Mouse (Mus musculus) hindbrain, embryonic 11.5 days (tissue): ENCODE data around the gene Cdc27. TPM values are rescaled to one million over a fixed set of nuclear protein-coding genes. Genes with fewer than 3 reads are reported as not detected.

Experiments used
- ATAC-seq: fragments of 200-750 bp; cut with Nextera tagmentation; 2 replicates; pipeline ENCODE4 v1.8.0; 2017; ENCODE audit warnings: mild to moderate bottlenecking, moderate TSS enrichment, moderate library complexity; ENCODE audit not compliant: low FRiP score
- DNase-seq: peaks from one replicate; pipeline ENCODE4 v3.0.0-alpha.2; 2015; ENCODE audit warnings: low spot score
- H3K27ac ChIP-seq: fragments of 300-500 bp; sonication (generic); 2 replicates; pipeline ENCODE4 v1.5.1; 2014; ENCODE audit warnings: mild to moderate bottlenecking, low read depth, low read length
- H3K27me3 ChIP-seq: fragments of 300-500 bp; sonication (generic); 2 replicates; pipeline ENCODE4 v1.6.1; 2014; ENCODE audit warnings: mild to moderate bottlenecking, low read length, moderate library complexity, mixed read lengths; ENCODE audit not compliant: control insufficient read depth, insufficient read depth
- H3K36me3 ChIP-seq: fragments of 300-500 bp; sonication (generic); 2 replicates; pipeline ENCODE4 v1.6.1; 2014; ENCODE audit warnings: mild to moderate bottlenecking, low read length, moderate library complexity, mixed read lengths; ENCODE audit not compliant: control insufficient read depth, insufficient read depth
- H3K4me1 ChIP-seq: fragments of 300-500 bp; sonication (generic); replicated peaks from 2 replicates; pipeline ENCODE4 v1.6.1; 2014; ENCODE audit warnings: low read length, mixed read lengths; ENCODE audit not compliant: control insufficient read depth, insufficient read depth
- H3K4me2 ChIP-seq: fragments of 300-500 bp; sonication (generic); replicated peaks from 2 replicates; pipeline ENCODE4 v1.6.1; 2014; ENCODE audit warnings: mild to moderate bottlenecking, low read depth, low read length
- H3K4me3 ChIP-seq: fragments of 300-500 bp; sonication (generic); 2 replicates; pipeline ENCODE4 v1.5.1; 2014; ENCODE audit warnings: low read depth, low read length
- H3K9ac ChIP-seq: fragments of 300-500 bp; sonication (generic); 2 replicates; pipeline ENCODE4 v1.6.1; 2014; ENCODE audit warnings: low read depth, low read length
- H3K9me3 ChIP-seq: fragments of 300-500 bp; sonication (generic); 2 replicates; pipeline ENCODE4 v1.6.1; 2016; ENCODE audit warnings: low read length; ENCODE audit not compliant: control insufficient read depth
- WGBS: fragments of 180-500 bp; shearing (Covaris S2); extraction: QIAGEN DNeasy Blood & Tissue Kit; methylation state at CpG from one replicate; pipeline ENCODE4 v1.1.7; 2014; 5-methylcytosine and 5-hydroxymethylcytosine counted together
- polyA plus RNA-seq: library from polyadenylated mRNA; unstranded; fragments of >200 nt; fragmentation: Nextera tagmentation; extraction: Ambion mirVana; gene quantifications from 2 replicates; pipeline ENCODE4 v1.2.1, GENCODE M21; 2014

Cdc27 gene
- 54.3 and 58.6 TPM in 2 replicates for polyA plus RNA-seq

DNA sequence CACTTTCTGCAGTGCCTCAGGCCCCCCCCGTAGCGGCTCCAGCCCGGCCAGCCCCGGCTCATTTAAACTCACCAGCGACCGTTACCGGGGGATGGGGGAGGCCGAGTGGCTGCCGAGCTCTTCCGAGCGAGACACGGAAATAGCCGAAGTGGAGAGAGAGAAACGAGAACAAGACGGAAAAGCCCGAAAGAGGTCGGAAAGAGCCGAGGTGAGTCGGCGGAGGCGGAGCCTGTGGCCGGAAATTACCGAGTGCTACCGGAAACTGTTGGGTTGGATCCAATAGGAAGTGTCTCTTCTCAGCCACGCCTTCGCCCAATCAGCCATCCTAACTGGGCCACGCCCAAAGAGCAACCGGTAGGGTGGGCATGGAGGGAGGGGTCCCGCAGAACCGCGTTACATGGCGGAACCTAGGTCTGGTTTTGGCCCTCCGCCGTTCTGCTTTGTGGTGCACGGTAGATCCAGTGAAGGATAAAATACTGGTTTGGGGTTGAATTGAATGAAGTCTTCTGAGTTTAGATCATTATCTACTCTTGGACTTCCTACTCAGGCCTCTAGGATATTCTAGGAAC lies at the start of gene Cdc27, which contains the start of gene Myl4:
Gene Cdc27 (minus strand): TSS at position 215 of the 569 bp plus-strand sequence.
Gene Myl4 (plus strand): TSS at position 258 of the 569 bp plus-strand sequence.
- H3K4me1 ChIP-seq, result no peaks in the 10 kb centered on the region
- H3K9ac ChIP-seq, result peak within 1 kb of the TSS; percentile 99
- ATAC-seq (peak; percentile 97), DNase-seq (peak; percentile 100)
- H3K36me3 ChIP-seq, result no peaks in the 10 kb centered on the region
- WGBS, result under 1% methylated on average over 31 of the region's 35 CpGs
- H3K27me3 ChIP-seq, result no peaks in the 10 kb centered on the region
- peak within 1 kb of the TSS; percentile 97 for H3K4me3 ChIP-seq
- no peaks in the 10 kb centered on the region for H3K9me3 ChIP-seq
- H3K4me2 ChIP-seq, result peak within 1 kb of the TSS; percentile 86
- peak within 1 kb of the TSS; percentile 79 for H3K27ac ChIP-seq

DNA sequence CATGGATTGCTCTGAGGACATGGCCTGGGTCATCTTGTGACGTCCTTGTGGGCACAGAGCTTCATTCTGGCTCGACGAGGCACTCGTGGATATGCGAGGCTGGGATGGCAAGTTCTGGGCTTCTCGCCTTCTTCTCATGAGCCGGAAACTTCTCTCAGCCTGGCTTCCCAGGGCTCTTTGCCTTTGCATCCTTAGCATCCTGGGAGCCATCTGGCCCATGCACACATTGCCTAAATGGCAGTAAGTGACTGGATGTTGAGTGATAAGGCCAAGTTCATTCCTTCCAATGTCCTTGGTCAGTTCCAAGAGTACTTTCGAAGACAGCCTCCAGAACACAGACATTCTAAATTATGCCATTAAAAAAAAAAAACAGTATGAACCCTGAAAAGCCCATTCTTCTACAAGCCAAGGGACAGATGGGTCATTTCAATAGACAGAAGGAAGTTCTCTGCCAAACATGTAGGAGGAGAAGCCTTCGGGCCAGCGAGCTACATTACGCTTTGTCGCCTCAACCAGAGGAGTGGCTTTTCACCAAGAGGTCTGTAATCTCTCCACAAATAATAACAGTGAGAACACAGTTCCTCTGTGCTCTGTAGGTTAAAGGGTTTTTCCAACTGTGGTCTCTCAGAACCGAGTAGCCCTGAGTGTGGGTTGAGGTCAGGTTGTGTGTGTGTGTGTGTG lies 49.0 kb upstream of the Cdc27 start:
- Histone ChIP-seq H3K9ac (no peak overlapping the region), H3K4me1 (no peaks in the 10 kb centered on the region), H3K4me2 (no peak overlapping the region), H3K27ac (no peak overlapping the region), H3K36me3 (no peaks in the 10 kb centered on the region), H3K9me3 (no peaks in the 10 kb centered on the region), H3K27me3 (no peaks in the 10 kb centered on the region), H3K4me3 (no peak overlapping the region)
- ATAC-seq, result no peak
- DNase-seq, result no peak
- 90% methylated on average over 13 of the region's 13 CpGs for WGBS

DNA sequence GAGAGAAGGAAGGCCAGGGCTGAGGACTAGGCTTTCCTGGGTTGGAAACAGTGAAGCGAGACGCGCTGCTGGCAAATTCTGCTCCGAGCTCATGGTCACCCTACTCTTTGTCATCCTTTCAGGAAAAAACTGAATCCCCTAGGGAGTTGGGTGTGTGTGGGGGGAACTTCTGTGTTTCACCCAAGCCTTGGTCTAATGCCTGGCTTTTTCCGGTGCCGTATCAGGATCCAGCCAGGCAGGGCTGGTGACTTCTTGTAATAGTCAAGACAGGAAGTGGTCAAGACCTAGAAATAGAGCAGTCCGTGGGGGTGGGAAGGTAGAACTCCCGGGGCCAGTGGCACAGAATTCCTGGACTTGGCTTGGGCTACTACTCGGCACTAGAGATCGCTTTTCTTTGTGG lies 45.9 kb upstream of the Cdc27 start:
- no peak overlapping the region for H3K27ac ChIP-seq
- ATAC-seq (no peak), DNase-seq (no peak)
- H3K27me3 ChIP-seq, result no peaks in the 10 kb centered on the region
- H3K4me2 ChIP-seq, result no peak overlapping the region
- H3K36me3 ChIP-seq, result no peaks in the 10 kb centered on the region
- H3K9me3 ChIP-seq, result no peaks in the 10 kb centered on the region
- WGBS, result 80% methylated on average over 10 of the region's 10 CpGs
- no peak overlapping the region for H3K9ac ChIP-seq
- no peaks in the 10 kb centered on the region for H3K4me1 ChIP-seq
- no peak overlapping the region for H3K4me3 ChIP-seq

DNA sequence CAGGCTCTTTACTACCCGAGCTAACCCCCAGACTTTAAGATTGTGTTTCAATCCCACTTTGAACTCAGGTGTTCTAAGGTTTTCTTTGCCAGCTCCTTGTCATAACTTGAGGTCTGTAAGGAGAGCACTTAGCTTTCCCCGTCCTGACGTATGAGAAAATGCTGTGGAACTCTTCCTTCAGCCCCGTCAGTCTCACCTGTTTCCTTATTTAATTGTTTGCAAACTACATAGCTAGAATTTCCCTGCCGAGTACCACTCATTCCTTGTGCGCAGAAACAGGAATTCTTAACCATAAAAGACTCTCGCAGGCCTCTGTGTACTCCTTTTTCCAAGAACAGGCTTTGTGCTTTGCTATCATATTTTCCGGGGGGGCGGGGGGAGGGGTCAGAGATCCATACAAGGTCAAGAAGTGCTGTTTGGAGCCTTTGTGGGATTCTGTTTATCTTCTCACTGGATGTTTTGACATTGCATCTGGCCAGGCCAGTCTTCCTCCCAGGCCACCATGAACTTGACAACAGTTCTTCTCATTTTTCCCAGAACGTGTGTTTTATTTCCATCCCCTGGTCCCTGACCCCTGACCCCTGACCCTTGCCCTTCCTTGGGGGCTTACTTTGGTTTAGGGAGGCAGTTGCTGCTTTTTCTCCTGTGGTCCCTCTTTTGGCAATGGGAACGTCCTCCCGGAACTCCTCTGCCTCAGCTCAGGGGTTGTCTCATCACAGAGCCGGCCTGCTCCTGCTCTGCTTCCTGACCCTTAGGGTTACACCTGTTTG lies 41.8 kb upstream of the Cdc27 start:
- Histone ChIP-seq H3K9me3 (0 out of 2 replicates have a peak, but pooled peaks cover 4% of the 10 kb centered on the region), H3K4me3 (no peak overlapping the region), H3K36me3 (no peaks in the 10 kb centered on the region), H3K4me1 (no peaks in the 10 kb centered on the region), H3K9ac (no peak overlapping the region), H3K4me2 (no peak overlapping the region), H3K27me3 (no peaks in the 10 kb centered on the region), H3K27ac (no peak overlapping the region)
- WGBS, result 71% methylated on average over 13 of the region's 13 CpGs
- ATAC-seq (no peak), DNase-seq (no peak)

DNA sequence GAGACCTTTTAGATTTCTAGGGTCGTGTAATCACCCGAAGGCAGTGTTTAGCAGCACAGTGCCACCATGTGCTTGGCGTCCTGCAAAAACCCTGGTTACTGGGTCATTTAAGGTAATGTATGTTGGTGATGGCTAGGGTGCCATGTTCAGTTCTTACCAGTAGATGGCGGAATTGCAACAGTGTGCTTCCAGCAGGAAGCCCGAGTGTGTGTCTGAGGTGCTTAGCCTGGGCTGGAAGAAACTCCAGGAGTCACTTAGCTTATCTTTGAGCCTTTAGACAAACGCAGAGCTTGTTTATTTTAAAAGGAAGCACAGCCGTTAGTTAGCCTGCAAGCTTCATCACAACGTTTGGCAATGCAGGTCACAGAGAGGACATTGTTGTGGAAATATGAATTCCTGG lies 39.7 kb upstream of the Cdc27 start:
- 4% methylated on average over 8 of the region's 8 CpGs for WGBS
- no peaks in the 10 kb centered on the region for H3K27me3 ChIP-seq
- ATAC-seq, result peak; percentile 64

DNA sequence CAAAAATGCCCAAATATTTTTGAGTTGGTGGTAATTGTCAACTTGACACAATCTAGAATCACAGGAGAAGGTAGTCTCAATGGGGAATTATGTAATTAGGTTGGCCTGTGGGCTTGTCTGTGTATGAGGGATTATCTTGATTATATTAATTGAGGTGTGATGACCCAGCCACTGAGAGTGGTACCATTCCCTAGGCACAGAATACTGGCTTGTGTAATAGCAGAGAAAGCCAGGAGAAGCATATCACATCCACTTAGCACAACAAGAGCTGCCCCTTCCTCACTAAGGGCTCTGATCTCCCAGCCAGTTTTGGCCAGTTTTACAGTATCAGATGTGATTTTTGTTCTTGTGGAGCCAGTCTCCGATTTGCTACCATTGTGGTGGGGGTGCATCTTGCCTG lies 39.1 kb upstream of the Cdc27 start:
- Histone ChIP-seq H3K9me3 (0 out of 2 replicates have a peak, but pooled peaks cover 4% of the 10 kb centered on the region), H3K4me2 (no peak overlapping the region), H3K36me3 (no peaks in the 10 kb centered on the region), H3K9ac (no peak overlapping the region), H3K27ac (no peak overlapping the region), H3K4me3 (no peak overlapping the region), H3K4me1 (no peaks in the 10 kb centered on the region), H3K27me3 (no peaks in the 10 kb centered on the region)
- DNase-seq, result no peak
- WGBS, result 81% methylated on average over 1 of the region's 1 CpGs
- no peak for ATAC-seq

More for the DNA sequence above, 39.7 kb upstream of the Cdc27 start:
- Histone ChIP-seq H3K27ac (no peak overlapping the region), H3K9me3 (0 out of 2 replicates have a peak, but pooled peaks cover 4% of the 10 kb centered on the region), H3K4me3 (no peak overlapping the region), H3K9ac (no peak overlapping the region), H3K4me2 (no peak overlapping the region), H3K4me1 (no peaks in the 10 kb centered on the region), H3K36me3 (no peaks in the 10 kb centered on the region)
- DNase-seq, result peak; percentile 87

DNA sequence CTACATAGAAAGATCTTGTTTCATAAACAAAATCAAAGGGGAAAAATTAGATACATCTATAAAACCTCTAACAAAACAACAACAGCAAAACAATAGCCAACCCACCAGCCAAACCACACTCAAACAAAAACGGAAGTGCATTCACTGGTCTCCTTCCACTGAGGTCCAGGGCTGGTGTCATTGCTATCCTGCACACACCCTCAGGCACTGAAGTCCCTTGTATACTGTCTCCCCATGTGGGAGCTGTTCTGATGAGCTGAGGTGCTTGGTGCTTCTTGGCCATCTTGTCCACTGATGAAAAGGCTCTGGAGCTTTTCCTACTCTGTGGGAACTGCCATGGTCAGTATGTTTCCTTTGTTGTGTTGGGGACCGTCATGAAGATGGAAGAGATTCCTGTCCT lies 38.1 kb upstream of the Cdc27 start:
- Histone ChIP-seq H3K27ac (no peak overlapping the region), H3K4me3 (no peak overlapping the region), H3K9me3 (0 out of 2 replicates have a peak, but pooled peaks cover 4% of the 10 kb centered on the region), H3K4me1 (no peaks in the 10 kb centered on the region), H3K9ac (no peak overlapping the region), H3K27me3 (no peaks in the 10 kb centered on the region), H3K36me3 (no peaks in the 10 kb centered on the region), H3K4me2 (no peak overlapping the region)
- WGBS, result 86% methylated on average over 2 of the region's 2 CpGs
- no peak for ATAC-seq
- DNase-seq, result no peak

- DNase-seq (no peak), ATAC-seq (no peak)
- no peaks in the 10 kb centered on the region for H3K27me3 ChIP-seq
- H3K4me1 ChIP-seq, result no peaks in the 10 kb centered on the region
- no peak overlapping the region for H3K4me3 ChIP-seq
- H3K9me3 ChIP-seq, result 0 out of 2 replicates have a peak, but pooled peaks cover 4% of the 10 kb centered on the region
- no peaks in the 10 kb centered on the region for H3K36me3 ChIP-seq
- H3K27ac ChIP-seq, result no peak overlapping the region
- H3K4me2 ChIP-seq, result no peak overlapping the region
- WGBS, result 96% methylated on average over 9 of the region's 9 CpGs
- no peak overlapping the region for H3K9ac ChIP-seq
Measured at GRCm38 (mm10) chr11:104587904-104588303, 37.5 kb upstream of the Cdc27 start.
